Mouse (Mus musculus) kidney, adult 2 months (tissue): ENCODE measurements around the gene Slc25a15.

Experiments used
- CTCF ChIP-seq: fragments of 200-500 bp; conservative IDR thresholded peaks from 2 replicates; pipeline ENCODE4 v1.5.1; 2011; ENCODE audit warnings: low read depth, mild to moderate bottlenecking, control low read depth, low read length, moderate library complexity, mixed read lengths; ENCODE audit not compliant: insufficient read depth, insufficient read length
- POLR2A ChIP-seq: fragments of 200-500 bp; IDR thresholded peaks from one replicate; pipeline ENCODE4 v1.6.1; 2011; ENCODE audit warnings: low read depth, low read length, control low read depth

- TF ChIP-seq POLR2A (no peak), CTCF (no peak; the same call in 1 of the 2 replicates)
Observed at GRCm38 (mm10) chr8:22389874-22390273, 8.5 kb downstream of the Slc25a15 start.
